Mouse (Mus musculus) frontal cortex, adult (tissue): Measurements from ENCODE around the gene Epha1.
A peak's percentile ranks its signal among the peaks of the same experiment; 100 is the strongest.

Experiments used
- ATAC-seq: cut with Nextera tagmentation; 2 replicates; pipeline ENCODE4 v1.9.2; 2017; ENCODE audit warnings: mild to moderate bottlenecking, moderate library complexity, mixed read lengths; ENCODE audit not compliant: low TSS enrichment

Epha1 gene

GRCm38 (mm10) chr6:42372816-42373547 lies at the start of gene Epha1:
Gene Epha1 (minus strand): TSS chr6:42373268.
- peak; percentile 45; the same call in 1 of the 2 replicates for ATAC-seq

GRCm38 (mm10) chr6:42421439-42421838 lies 48.4 kb upstream of the Epha1 start:
- ATAC-seq = no peak

- peak; percentile 93 for ATAC-seq
Observed at GRCm38 (mm10) chr6:42419443-42419842, 46.4 kb upstream of the Epha1 start.

- ATAC-seq = no peak
Observed at GRCm38 (mm10) chr6:42405134-42405533, 32.1 kb upstream of the Epha1 start, which contains the start of gene Tas2r135. Gene Tas2r135 (plus strand): TSS chr6:42405434.

GRCm38 (mm10) chr6:42399938-42400337 lies 26.9 kb upstream of the Epha1 start, which contains the start of gene Tas2r143:
Gene Tas2r143 (plus strand): TSS chr6:42400238.
- ATAC-seq = no peak

GRCm38 (mm10) chr6:42398998-42399397 lies 25.9 kb upstream of the Epha1 start:
- ATAC-seq = no peak

GRCm38 (mm10) chr6:42398285-42398684 lies 25.2 kb upstream of the Epha1 start:
- ATAC-seq = no peak

GRCm38 (mm10) chr6:42397041-42397657 lies 24.1 kb upstream of the Epha1 start:
- no peak for ATAC-seq

GRCm38 (mm10) chr6:42395960-42396809 lies 23.1 kb upstream of the Epha1 start:
- peak; percentile 72 for ATAC-seq

GRCm38 (mm10) chr6:42391796-42392330 lies 18.8 kb upstream of the Epha1 start:
- ATAC-seq = no peak

GRCm38 (mm10) chr6:42385635-42386034 lies 12.6 kb upstream of the Epha1 start:
- peak; percentile 64 for ATAC-seq

- no peak for ATAC-seq
Observed at GRCm38 (mm10) chr6:42383360-42383759, 10.3 kb upstream of the Epha1 start.

- ATAC-seq = no peak
Observed at GRCm38 (mm10) chr6:42381916-42382381, 8.9 kb upstream of the Epha1 start.

GRCm38 (mm10) chr6:42381221-42381620 lies 8.2 kb upstream of the Epha1 start:
- ATAC-seq = no peak

- ATAC-seq = peak; percentile 66; the same call in 1 of the 2 replicates
Observed at GRCm38 (mm10) chr6:42380416-42381144, 7.5 kb upstream of the Epha1 start.

GRCm38 (mm10) chr6:42379551-42379950 lies 6.5 kb upstream of the Epha1 start:
- no peak for ATAC-seq

GRCm38 (mm10) chr6:42377280-42377679 lies 4.2 kb upstream of the Epha1 start:
- ATAC-seq = no peak

- ATAC-seq = peak; percentile 69
Observed at GRCm38 (mm10) chr6:42376504-42377019, 3.5 kb upstream of the Epha1 start.

GRCm38 (mm10) chr6:42376016-42376415 lies 2.9 kb upstream of the Epha1 start:
- no peak for ATAC-seq

GRCm38 (mm10) chr6:42375131-42375530 lies 2.1 kb upstream of the Epha1 start:
- no peak for ATAC-seq

GRCm38 (mm10) chr6:42374701-42375100 lies 1.6 kb upstream of the Epha1 start:
- no peak for ATAC-seq
